Mouse (Mus musculus) adrenal gland, adult (tissue): ENCODE data around the gene Ctla4.

Experiments used
- DNase-seq, 2 experiments: peaks; one replicate each; pipeline ENCODE4 v3.0.0; 2022 to 2023; ENCODE audit warnings: low spot score in 1 of 2; ENCODE audit not compliant: inconsistent age in 2 of 2

The Ctla4 gene

DNA sequence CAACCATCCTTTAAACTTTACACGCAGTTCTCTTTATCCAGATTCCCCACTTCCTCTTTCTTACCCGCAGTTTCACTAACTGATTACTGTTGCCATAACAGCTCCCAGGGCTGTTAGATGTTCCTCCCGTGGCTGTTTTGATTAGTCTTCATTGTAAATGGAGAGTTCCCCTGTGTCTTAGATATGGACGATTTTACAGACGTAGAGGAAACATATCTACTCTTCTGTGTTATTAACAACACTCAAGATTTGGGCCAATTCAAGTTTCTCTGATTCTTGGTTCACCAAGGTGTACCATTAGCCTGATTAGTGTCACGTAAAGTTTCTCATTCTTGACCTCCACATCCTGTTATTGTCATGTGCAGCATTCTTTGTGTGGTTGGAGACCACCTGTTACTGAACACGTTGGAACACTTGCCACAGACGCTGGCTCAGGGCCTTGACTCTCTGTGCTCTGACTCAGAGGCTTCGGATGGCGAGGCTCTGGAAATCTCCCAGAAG lies 29.5 kb downstream of the Ctla4 start:
- DNase-seq: peak; percentile 9 to 28

DNA sequence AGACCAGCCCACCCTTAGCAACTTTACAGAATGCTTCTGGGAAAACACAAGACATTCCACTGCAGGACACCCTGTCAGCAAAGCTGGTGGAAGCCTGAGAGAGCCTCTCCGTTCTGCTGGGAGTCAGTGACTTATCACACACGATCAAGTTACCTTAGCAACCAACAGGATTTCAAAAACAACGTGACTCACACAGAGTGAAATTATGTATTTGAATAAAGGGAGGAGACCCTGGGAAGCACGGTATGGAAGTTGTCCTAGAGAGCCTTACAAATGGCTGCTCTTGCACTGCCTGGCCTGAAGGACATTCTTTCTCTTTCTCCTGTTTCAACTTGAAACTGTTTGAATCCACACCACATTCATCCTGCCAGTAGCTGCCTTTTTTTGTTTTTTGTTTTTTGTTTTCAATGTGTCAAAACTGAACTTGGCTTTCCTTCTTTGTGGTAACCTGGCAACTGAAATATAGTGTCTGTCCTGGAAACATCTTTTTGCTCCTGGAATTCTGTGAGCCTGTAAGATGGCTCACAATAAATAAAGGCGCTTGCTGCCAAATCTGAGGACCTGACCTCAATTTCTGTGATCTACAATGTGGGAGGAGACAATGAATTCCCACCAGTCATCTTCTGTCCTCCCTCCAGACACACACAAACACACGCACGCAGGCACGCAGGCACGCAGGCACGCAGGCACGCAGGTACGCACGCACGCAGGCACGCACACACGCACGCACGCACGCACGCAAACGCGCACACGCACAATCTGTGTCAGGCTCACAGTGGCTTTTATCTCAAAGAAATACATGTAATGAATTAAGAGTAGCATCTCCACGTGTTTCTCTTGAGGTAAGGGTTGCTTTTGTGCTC lies 33.9 kb downstream of the Ctla4 start:
- DNase-seq: peak; percentile 16 to 57

DNA sequence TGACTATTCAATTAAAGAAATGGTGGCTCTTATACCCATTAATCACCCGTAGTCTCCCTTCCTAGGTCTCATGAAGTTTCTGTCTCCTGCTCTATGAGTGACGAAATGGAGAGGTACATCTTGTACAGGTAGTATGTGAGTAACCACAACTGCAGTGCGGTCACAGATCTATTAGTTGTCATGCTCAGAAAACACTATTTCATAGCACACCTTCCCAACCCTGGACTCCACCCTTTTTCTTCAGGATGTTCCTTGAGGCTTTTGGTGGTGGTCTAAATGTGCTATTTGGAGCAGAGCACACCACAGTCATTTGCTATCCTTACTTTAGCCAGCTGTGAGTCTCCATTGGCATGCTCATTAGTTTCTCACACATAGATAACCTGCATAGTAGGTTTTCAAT lies 42.2 kb downstream of the Ctla4 start:
- no peak for DNase-seq

DNA sequence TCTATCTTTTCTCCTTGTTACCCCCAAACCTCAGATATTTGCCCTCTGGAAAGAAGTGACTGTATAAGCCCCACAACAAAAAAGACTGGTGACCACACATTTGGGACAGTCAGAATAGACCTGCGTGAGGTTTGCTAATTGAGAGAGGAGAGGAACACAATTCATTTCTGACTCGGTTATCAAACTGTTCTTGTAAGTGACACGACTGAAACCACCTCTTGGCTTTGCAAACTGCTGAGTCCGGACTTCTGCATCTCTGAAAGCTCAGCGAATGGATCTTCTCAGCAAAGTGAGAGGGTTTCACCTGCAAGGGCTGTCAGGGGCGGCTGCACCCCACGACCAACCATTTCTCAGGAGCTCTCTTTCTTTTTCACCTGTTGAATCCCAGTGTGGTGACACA lies 43.6 kb downstream of the Ctla4 start:
- no peak for DNase-seq

DNA sequence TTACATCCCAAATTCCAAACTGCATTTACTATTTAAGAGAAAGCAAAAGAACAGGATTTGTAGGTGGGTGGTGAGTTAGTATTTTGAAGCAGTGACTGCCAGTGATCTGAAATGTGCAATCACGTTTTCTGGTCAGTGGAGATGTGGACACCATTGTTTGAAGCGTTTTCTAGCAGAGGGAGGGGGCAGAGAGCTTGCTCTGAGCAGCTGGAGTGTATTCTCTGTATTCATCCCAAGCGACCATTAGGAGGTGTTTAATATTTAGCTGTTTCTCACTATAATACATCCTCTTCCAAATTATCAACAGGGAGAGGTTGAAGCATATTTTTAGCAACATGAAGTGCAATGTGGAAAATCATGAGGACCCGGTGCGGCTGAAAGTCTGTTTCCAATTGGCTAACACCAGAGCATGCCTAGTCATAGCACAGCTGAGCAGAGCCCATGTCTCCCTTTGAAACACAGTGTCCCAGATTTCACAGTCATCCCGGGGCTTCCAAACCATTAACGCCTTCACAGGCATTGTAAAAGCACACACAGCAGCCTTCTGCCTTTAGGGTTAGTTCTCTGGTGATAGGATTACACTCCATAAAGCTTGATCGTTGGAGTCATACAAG lies 49.3 kb downstream of the Ctla4 start:
- no peak for DNase-seq

DNA sequence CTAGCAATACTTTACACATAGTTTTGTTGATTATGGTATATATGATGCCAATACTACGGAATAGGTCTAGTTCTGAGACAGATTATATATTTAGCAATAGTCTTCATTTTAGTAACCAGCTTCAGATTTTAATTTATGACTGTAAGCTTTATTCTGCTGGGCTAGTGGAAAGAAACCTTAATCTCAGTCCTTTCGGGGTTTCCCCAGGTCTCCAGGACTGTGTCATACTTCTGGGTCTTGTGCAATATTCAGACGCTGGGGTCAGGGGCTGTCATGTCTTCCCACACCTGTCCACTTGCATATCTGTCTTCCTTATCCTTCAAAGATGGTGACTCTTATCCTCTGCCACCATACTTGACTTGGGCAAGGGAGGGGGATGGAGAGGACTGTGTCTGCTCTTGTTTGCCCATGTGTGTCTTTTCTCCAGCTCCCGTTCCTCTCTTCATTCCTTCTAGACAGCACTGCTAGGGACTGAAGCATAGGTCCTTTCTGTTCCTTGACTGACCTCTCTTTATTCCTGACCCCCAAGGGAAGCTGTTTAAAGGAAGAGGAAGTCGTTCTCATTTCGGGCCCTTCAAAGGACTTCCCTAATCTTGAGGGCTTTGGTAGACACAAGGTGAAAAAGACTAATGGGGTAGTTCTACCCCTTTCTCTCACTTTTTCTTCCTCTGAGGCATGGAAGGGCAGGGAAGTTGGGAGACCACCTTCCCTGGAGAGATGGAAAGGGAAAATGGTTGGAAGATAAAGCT lies 50.3 kb downstream of the Ctla4 start:
- no peak for DNase-seq

DNA sequence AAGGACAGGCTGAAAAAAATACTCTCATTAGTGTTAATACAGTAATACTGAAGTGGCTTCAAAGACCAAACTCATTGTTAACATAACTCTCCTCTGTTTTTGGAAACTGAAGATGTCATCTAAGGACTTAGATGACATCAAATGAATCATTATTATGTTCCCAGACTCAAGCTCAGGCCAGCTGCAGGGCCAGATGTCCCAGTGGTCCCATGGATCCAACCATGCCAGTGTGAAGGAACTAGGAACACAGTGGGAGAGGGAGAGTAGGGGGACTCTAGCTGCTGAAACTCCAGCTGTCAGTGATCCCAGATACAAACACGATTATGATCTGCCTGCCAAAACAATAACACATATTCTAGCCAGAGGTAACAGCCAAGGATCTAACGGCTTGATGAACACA lies 51.5 kb downstream of the Ctla4 start:
- no peak for DNase-seq

DNA sequence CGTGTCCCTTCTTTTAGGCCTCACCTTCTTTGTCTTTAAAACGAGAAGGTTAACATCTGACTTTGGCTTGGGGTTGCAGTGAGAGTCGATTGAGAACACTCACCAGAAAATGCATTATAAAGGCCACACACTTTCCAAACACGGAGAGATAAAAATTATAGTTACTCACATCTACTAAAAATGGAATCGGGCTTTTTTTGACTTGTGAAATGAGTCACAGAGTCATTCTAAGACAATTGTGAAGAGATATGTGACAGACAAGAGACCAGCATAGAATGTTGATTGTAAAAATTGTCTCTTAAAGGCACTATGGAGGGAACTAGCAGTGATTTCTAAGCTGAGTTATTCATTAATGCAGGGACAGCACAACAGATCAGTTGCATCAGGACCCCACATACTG lies 52.2 kb downstream of the Ctla4 start:
- DNase-seq: no peak

DNA sequence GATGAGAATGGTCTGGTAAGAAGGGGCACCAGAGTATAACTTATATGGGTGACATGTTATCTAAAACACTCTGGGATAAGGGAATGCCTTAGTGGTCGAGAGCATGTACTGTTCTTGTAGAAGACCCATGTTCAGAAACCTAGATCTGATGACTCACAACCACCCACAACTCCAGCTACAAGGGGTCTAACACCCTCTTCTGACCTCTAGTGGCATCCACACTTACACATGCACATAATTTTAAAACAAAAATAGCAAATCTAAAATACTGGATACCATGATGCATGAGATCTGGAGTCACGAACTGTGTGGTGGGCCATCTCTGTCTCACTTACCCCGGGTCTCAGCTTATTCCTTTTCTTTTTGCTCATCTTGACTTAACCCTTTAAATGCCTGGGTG lies 53.2 kb downstream of the Ctla4 start:
- no peak for DNase-seq

DNA sequence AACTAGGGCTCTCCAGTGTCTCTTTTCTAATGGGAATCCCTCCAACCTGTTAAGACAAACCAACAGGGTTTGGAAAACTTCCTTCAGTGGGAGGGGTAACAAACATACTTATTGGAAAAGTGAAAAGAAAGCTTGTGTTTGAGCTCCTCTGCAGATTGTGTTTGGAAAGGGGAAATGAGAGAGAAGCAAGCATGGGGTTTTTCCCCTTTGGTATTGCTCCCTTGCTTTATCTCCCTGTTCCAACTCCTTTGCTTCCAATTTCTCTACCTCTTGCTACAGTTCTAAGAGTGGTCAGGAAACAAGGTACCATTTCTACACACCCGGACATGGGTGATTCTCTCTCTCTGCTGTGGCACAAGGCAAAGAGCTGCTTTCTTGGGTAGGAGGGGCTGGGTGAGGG lies 53.8 kb downstream of the Ctla4 start:
- no peak for DNase-seq

DNA sequence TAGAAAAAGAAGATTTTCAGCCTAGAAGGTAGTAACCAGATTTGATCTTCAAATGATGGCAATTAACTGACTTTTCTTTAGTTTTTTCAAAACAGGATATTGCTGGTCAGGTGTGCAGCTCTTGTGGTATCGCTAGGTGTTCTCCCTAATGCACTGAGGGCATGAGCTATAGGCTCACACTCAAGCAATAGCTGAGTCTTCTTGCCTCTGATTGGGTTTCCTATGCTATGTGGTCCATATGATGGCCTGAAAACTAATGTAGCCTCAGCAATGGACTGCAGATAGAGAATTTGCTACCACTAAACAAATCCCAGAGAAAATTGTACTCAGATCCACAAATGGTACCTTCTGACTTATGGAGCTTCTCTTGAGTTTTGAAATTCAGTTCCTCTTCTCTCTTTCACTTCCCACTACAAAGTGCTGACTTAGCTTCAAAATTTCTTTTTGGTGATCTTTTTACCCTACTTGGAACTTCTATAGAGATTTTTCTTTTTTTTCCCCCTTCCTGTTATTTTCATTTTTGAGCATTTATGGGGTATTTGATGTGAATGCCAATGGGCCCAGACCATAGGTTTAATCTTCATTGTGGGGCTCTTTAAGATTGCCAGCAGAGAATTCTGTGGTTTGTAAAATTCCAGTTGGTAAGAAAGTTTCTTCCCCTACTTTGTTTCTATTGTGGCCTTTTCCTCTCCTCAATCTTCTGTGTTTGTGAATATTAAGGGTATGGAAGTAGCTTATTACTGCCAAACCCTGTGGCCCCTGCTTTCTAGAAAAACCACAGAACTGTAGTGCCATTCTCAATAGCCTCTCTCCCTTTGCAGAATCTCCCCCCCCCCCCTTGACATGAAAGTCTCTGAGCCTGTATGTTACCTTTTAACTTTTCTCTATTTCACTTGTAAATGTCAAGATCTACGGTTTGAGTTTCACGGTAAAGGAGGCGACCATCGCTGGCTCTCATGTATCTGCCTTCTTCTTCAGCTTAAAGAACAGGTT lies 54.6 kb downstream of the Ctla4 start:
- DNase-seq: no peak

DNA sequence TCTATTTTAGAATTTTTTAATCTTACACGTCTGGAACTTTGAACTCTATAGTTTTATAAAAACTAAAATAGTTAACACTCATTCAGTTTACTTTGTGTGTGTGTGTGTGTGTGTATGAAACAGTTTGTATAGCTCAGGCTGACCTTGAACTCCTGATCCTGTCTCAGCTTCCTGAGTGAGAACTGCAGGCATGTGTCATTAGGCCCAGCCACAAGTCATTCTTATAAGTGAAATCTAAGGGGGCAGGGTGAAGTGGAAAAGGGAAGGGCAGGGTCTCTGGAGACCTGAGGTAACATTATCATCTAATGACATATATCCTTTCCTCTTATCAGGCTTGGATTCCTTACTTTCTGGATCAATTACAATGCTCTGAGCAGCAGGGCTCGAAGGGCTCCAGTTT lies 56.1 kb downstream of the Ctla4 start:
- no peak for DNase-seq

DNA sequence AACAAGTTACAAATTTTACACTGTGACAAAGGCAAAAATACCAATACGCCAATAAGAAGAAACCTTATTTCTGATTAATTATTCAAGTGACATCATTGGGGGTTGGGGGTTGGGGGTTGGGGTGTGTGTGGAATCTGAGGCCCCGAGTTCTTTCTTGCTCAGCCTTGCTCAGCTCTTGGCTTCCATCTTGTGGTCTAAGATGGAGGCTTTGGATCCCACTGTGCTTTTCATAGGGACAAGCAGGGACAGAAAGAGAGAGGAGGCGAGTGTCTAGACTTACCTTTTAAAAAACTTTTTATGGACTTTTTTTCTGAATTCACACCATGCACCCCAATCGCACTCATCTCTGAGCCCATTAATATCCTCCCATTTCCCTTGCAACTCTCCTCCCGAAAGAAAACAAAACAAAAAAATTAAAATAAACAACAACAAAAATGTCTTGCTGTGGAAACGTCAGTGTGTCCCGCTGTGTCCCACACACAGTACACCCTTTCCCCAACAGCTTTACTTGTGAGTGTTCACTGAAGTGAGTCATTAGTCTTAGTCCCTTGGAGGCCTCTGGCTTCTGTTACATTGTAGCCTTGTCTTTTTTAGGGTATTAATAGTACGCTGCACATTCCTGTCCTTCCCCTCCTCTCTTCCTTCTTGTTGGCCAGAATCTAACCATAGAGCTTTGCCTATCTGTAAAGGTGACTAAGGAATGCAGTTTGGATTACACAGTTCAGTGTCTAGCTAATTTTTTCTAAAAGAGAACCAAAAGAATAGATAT lies 59.0 kb downstream of the Ctla4 start:
- DNase-seq: no peak

DNA sequence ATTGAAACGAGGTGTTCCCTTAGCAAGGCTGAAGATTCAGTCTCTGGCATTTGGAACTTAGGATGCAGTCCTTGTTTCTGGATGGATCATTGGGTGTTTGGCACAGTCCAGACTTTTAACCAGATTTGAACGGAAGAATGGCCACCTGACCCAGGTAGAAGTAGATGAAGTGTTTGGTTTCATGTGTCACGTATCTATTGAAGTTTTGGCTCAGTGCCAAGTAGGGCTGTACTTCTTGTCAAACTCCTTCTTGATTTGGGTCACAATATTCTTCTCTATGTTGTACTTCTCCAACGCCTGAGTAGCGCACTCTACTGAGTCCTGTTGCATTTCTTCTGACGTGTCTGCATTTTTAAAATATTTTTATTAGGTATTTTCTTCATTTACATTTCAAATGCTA lies 61.3 kb downstream of the Ctla4 start:
- no peak for DNase-seq

DNA sequence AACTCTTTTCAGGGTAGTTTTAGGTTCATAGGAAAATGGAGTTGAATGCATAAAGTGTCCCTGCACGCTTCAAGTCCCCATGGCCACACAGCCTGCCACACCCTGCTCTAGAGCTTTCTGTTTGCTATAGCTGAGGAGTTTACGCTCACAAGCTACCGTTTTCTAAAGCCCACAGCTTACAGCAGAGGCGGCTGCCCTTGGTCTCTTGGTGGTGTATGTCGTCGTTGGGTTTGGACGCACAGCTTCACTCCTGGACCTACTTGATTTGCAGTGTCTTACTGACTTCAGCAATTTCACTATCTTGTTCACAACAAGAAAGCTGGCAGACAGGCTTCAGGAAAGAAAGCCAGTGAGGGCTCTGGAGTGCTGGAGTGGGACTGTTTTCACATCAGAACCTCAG lies 66.2 kb downstream of the Ctla4 start:
- DNase-seq: no peak

DNA sequence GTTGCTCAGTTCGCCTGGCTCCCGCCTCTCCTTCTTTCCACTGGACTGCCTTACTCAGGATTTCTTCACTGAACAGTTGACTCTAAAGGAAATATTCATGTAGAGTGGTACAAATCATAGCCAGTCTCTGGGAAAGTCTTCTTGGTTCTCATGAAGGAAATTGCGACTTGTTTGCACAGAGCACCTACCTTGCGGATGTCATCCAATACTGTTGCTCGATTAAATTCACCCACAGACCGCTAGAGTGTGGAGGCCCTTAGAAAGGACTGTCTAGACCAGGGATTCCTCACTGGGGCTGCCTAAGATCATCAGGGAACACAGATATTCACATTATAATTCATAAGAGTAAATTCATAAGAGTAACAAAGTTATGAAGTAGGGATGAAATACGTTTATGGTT lies 66.9 kb downstream of the Ctla4 start:
- DNase-seq: no peak

DNA sequence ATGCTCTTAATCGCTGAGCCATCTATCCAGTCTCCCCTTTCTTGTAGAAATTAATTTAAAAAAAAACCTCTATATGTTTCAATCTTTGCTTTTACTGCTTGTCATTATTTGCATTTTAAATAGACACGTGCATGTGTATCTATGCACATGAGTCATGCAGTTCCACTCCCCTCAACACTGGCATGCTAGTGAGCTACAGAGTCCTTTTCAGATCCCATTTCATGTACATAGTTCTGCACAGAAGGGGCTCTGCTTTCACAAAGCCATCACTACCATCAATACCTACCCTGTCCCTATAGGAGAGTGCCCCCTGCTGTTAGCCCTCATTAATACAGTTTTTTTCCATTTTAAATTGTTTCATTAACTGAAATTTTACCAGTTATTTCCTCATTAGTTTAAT lies 68.0 kb downstream of the Ctla4 start:
- peak in 1 of 2 experiments; percentile 46 for DNase-seq

DNA sequence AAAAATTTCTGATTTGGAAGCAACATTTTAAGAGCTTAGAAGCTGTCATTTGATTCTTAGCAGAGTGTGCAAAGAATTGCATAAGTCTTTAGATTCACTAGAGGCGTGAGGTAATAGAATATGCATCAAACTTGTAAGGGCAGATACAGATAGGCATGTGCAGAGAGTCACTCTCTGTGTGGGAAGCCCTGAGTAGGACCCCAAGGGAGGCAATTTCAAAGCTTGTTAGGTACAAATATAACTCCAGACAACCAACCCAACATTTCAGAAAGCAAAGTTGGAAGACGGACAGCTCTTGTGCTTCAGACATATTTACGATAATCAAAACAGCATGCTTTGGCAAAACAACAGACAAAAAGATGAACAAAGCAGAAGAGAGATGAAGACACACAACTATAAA lies 68.4 kb downstream of the Ctla4 start:
- no peak for DNase-seq

DNA sequence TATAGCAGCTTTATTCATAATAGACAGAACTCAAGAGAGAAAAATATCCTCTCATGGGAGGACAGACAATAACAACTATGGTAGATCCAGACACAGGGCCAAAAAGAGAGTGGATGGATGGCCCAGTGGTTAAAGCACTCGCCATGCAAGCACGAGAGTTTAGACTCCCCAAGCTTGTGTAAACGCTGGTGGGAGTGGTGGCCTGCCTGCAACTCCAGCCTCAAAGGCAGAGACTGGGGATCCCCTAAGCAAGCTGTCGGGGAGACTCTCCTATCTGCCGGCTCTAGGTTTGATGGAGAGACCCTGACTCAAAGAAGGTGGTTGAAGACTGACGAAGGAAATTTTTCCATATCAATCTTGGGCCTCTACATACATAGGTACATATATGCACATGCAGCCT lies 69.4 kb downstream of the Ctla4 start:
- DNase-seq: no peak

DNA sequence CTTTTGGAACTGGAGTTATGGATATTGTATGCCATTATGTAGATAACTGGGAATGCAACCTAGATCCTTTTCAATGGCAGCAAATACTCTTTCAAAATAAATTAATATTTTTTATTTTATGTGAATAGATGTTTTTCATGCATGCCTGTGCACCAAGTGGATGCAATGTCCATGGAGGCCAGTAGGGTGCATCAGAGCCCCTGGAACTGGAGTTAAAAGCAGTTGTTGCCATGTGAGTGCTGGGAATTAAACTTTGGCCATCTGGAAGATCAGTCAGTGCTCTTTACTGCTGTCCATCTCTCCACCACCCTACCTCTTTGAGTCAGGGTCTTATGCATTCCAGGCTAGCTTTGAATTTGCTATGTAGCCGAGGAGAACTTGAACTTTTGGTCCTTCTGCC lies 71.5 kb downstream of the Ctla4 start:
- no peak for DNase-seq
